Mouse (Mus musculus) kidney, embryonic 14.5 days (tissue): ENCODE results near the gene Ralb. TPM values are rescaled to one million over a fixed set of nuclear protein-coding genes. Genes with fewer than 3 reads are reported as not detected.

Experiments used
- ATAC-seq: fragments of 200-750 bp; cut with Nextera tagmentation; 2 replicates; pipeline ENCODE4 v1.8.0; 2017; ENCODE audit warnings: moderate number of reproducible peaks, mild to moderate bottlenecking, moderate TSS enrichment, moderate library complexity; ENCODE audit not compliant: low FRiP score, low TSS enrichment
- H3K27ac ChIP-seq: fragments of 300-500 bp; sonication (generic); 2 replicates; pipeline ENCODE4 v1.5.1; 2014; ENCODE audit warnings: low read depth, mild to moderate bottlenecking, low read length, moderate library complexity, mixed read lengths
- H3K27me3 ChIP-seq: fragments of 300-500 bp; sonication (generic); 2 replicates; pipeline ENCODE4 v1.6.1; 2014; ENCODE audit warnings: mild to moderate bottlenecking, low read length; ENCODE audit not compliant: control insufficient read depth, insufficient read depth
- H3K36me3 ChIP-seq: fragments of 300-500 bp; sonication (generic); 2 replicates; pipeline ENCODE4 v1.6.1; 2014; ENCODE audit warnings: low read length, mixed read lengths; ENCODE audit not compliant: control insufficient read depth, insufficient read depth
- H3K4me1 ChIP-seq: fragments of 300-500 bp; sonication (generic); 2 replicates; pipeline ENCODE4 v1.6.1; 2014; ENCODE audit warnings: low read length, mixed read lengths; ENCODE audit not compliant: control insufficient read depth, insufficient read depth
- H3K4me2 ChIP-seq: fragments of 300-500 bp; sonication (generic); replicated peaks from 2 replicates; pipeline ENCODE4 v1.6.1; 2014; ENCODE audit warnings: low read depth, mild to moderate bottlenecking, low read length
- H3K4me3 ChIP-seq: fragments of 300-500 bp; sonication (generic); 2 replicates; pipeline ENCODE4 v1.5.1; 2014; ENCODE audit warnings: mild to moderate bottlenecking, low read length
- H3K9ac ChIP-seq: fragments of 300-500 bp; sonication (generic); 2 replicates; pipeline ENCODE4 v1.6.1; 2014; ENCODE audit warnings: low read depth, mild to moderate bottlenecking, low read length, moderate library complexity
- H3K9me3 ChIP-seq: fragments of 300-500 bp; sonication (generic); 2 replicates; pipeline ENCODE4 v1.6.1; 2016; ENCODE audit warnings: low read length; ENCODE audit not compliant: control insufficient read depth
- WGBS: fragments of 180-500 bp; shearing (Covaris S2); extraction: QIAGEN DNeasy Blood & Tissue Kit; methylation state at CpG from one replicate; pipeline ENCODE4 v1.1.7; 2014; 5-methylcytosine and 5-hydroxymethylcytosine counted together
- polyA plus RNA-seq: library from polyadenylated mRNA; unstranded; fragments of >200 nt; fragmentation: Nextera tagmentation; extraction: Ambion mirVana; gene quantifications from 2 replicates; pipeline ENCODE4 v1.2.1, GENCODE M21; 2014

The Ralb gene
- polyA plus RNA-seq, 1 experiment from 2014 or later, result 123 TPM

- H3K27me3 ChIP-seq, result no peaks in the 10 kb centered on the region
- ATAC-seq, result no peak
- peak overlapping the region; percentile 65 for H3K4me2 ChIP-seq
- peak overlapping the region; percentile 65; the same call in 1 of the 2 replicates for H3K9ac ChIP-seq
- no peaks in the 10 kb centered on the region for H3K36me3 ChIP-seq
- WGBS, result 94% methylated on average over 11 of the region's 11 CpGs
- no peak overlapping the region for H3K27ac ChIP-seq
- no peaks in the 10 kb centered on the region for H3K9me3 ChIP-seq
- H3K4me3 ChIP-seq, result peak overlapping the region; percentile 73; the same call in 1 of the 2 replicates
- H3K4me1 ChIP-seq, result peaks cover 30% of the 10 kb centered on the region; the same call in 1 of the 2 replicates
Observed at GRCm38 (mm10) chr1:119502729-119503128, 1.9 kb downstream of the Ralb start.

- no peaks in the 10 kb centered on the region for H3K9me3 ChIP-seq
- no peak overlapping the region for H3K4me3 ChIP-seq
- no peaks in the 10 kb centered on the region for H3K27me3 ChIP-seq
- no peak overlapping the region for H3K9ac ChIP-seq
- 69% methylated on average over 8 of the region's 8 CpGs for WGBS
- peaks cover 33% of the 10 kb centered on the region; the same call in 1 of the 2 replicates for H3K4me1 ChIP-seq
- no peaks in the 10 kb centered on the region for H3K36me3 ChIP-seq
- no peak for ATAC-seq
- H3K4me2 ChIP-seq, result no peak overlapping the region
- H3K27ac ChIP-seq, result no peak overlapping the region
Observed at GRCm38 (mm10) chr1:119501881-119502280, 2.7 kb downstream of the Ralb start.

- WGBS, result 91% methylated on average over 10 of the region's 10 CpGs
- no peak overlapping the region for H3K4me2 ChIP-seq
- no peaks in the 10 kb centered on the region for H3K9me3 ChIP-seq
- ATAC-seq, result no peak
- no peak overlapping the region for H3K27ac ChIP-seq
- H3K4me1 ChIP-seq, result peaks cover 22% of the 10 kb centered on the region; the same call in 1 of the 2 replicates
- H3K4me3 ChIP-seq, result no peak overlapping the region
- no peak overlapping the region for H3K9ac ChIP-seq
- no peaks in the 10 kb centered on the region for H3K27me3 ChIP-seq
- no peaks in the 10 kb centered on the region for H3K36me3 ChIP-seq
Observed at GRCm38 (mm10) chr1:119499456-119499855, 5.1 kb downstream of the Ralb start.

GRCm38 (mm10) chr1:119498536-119499231, 5.9 kb downstream of the Ralb start:
- H3K4me1 ChIP-seq, result peaks cover 21% of the 10 kb centered on the region; the same call in 1 of the 2 replicates
- no peak for ATAC-seq

GRCm38 (mm10) chr1:119497346-119498004, 7.1 kb downstream of the Ralb start:
- WGBS, result 80% methylated on average over 5 of the region's 5 CpGs
- no peak overlapping the region for H3K9ac ChIP-seq
- H3K4me3 ChIP-seq, result no peak overlapping the region
- no peaks in the 10 kb centered on the region for H3K9me3 ChIP-seq
- no peak for ATAC-seq
- H3K4me2 ChIP-seq, result no peak overlapping the region
- H3K4me1 ChIP-seq, result peaks cover 15% of the 10 kb centered on the region
- H3K36me3 ChIP-seq, result no peaks in the 10 kb centered on the region
- H3K27ac ChIP-seq, result no peak overlapping the region
- no peaks in the 10 kb centered on the region for H3K27me3 ChIP-seq

More at GRCm38 (mm10) chr1:119498536-119499231, 5.9 kb downstream of the Ralb start:
- H3K4me2 ChIP-seq, result no peak overlapping the region
- no peak overlapping the region for H3K4me3 ChIP-seq
- 79% methylated on average over 9 of the region's 9 CpGs for WGBS
- H3K9ac ChIP-seq, result no peak overlapping the region
- H3K9me3 ChIP-seq, result no peaks in the 10 kb centered on the region
- H3K36me3 ChIP-seq, result no peaks in the 10 kb centered on the region
- H3K27me3 ChIP-seq, result no peaks in the 10 kb centered on the region
- H3K27ac ChIP-seq, result peak overlapping the region; percentile 4; the same call in 1 of the 2 replicates

- H3K36me3 ChIP-seq, result no peaks in the 10 kb centered on the region
- ATAC-seq, result no peak
- H3K27ac ChIP-seq, result no peak overlapping the region
- no peak overlapping the region for H3K9ac ChIP-seq
- H3K9me3 ChIP-seq, result no peaks in the 10 kb centered on the region
- H3K27me3 ChIP-seq, result no peaks in the 10 kb centered on the region
- no peak overlapping the region for H3K4me2 ChIP-seq
- peaks cover 25% of the 10 kb centered on the region for H3K4me1 ChIP-seq
- 86% methylated on average over 6 of the region's 6 CpGs for WGBS
- H3K4me3 ChIP-seq, result no peak overlapping the region
Observed at GRCm38 (mm10) chr1:119495396-119495775, 9.2 kb downstream of the Ralb start.

GRCm38 (mm10) chr1:119494712-119495395, 9.7 kb downstream of the Ralb start:
- no peaks in the 10 kb centered on the region for H3K27me3 ChIP-seq
- H3K27ac ChIP-seq, result no peak overlapping the region
- ATAC-seq, result no peak
- H3K9ac ChIP-seq, result no peak overlapping the region
- no peak overlapping the region for H3K4me2 ChIP-seq
- no peaks in the 10 kb centered on the region for H3K36me3 ChIP-seq
- peaks cover 25% of the 10 kb centered on the region for H3K4me1 ChIP-seq
- no peak overlapping the region for H3K4me3 ChIP-seq
- H3K9me3 ChIP-seq, result no peaks in the 10 kb centered on the region
- WGBS, result 94% methylated on average over 8 of the region's 9 CpGs

GRCm38 (mm10) chr1:119494024-119494711, 10.4 kb downstream of the Ralb start:
- Histone ChIP-seq H3K4me2 (no peak overlapping the region), H3K4me3 (no peak overlapping the region), H3K4me1 (peaks cover 25% of the 10 kb centered on the region), H3K9ac (no peak overlapping the region), H3K27ac (no peak overlapping the region), H3K36me3 (no peaks in the 10 kb centered on the region), H3K27me3 (no peaks in the 10 kb centered on the region), H3K9me3 (no peaks in the 10 kb centered on the region)
- no peak for ATAC-seq
- WGBS, result 74% methylated on average over 2 of the region's 2 CpGs
